Mouse (Mus musculus) right cerebral cortex, postnatal 4 days (tissue): ENCODE data around the gene Rho.

ENCODE experiments used
- DNase-seq: peaks from one replicate; pipeline ENCODE4 v3.0.0-alpha.2; 2022

Rho gene

GRCm38 (mm10) chr6:115931639-115932038 lies at the start of gene Rho:
Gene Rho (plus strand): TSS chr6:115931748.
- no peak for DNase-seq

GRCm38 (mm10) chr6:115884018-115884417 lies 47.5 kb upstream of the Rho start:
- DNase-seq: no peak

GRCm38 (mm10) chr6:115886894-115887293 lies 44.7 kb upstream of the Rho start:
- DNase-seq: no peak

GRCm38 (mm10) chr6:115888296-115888695 lies 43.3 kb upstream of the Rho start:
- peak; percentile 41 for DNase-seq

- no peak for DNase-seq
These were observed 40.9 kb upstream of the Rho start for GRCm38 (mm10) chr6:115890601-115891000.

GRCm38 (mm10) chr6:115891061-115891460 lies 40.5 kb upstream of the Rho start:
- DNase-seq: no peak

DNA sequence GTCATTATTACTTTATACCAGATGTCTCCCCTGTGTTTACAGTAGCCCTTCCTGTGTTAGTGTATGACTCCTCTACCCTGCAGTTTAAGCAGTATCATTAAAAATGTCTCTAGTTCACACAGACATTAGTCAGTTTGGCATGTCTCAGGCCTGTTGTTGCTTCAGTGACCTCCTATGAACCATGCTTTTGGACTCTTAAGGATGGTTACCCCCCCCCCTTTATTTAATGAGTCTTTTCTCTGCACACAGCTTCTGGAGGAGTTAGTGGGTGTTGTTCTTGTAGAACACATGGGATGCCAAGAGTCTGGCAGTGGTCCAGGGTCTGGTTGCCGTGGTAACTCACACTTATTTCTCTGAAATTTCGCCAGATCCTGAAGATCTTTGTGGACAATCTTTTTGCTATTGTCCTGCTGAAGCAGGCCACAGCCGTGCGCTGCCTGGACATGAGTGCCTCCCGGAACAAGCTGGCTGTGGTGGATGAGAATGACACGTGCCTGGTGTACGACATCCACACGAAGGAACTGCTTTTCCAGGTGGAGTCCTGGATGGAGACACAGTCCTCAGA lies 40.0 kb upstream of the Rho start:
- DNase-seq: peak; percentile 93

DNA sequence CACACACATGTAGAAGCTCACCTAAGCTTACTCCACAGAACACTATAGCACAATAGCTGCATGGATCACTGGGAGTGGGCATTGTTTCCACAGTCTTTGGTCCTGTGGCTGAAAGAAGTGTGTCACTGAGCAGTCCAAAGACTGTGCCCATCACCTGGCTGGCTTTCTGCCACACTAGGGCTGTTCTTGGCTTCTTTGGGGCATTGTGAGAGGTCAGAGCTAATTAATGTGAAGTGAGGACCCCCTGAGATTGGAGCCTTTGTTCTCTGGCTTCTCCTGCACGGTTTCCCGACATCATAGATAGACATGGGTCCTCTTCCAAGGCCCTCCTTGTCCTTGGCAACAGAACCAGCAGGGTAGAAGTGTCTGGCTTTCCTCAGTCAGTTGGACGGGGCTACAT lies 39.2 kb upstream of the Rho start:
- no peak for DNase-seq

GRCm38 (mm10) chr6:115896346-115896745 lies 35.2 kb upstream of the Rho start:
- no peak for DNase-seq

GRCm38 (mm10) chr6:115897117-115897516 lies 34.4 kb upstream of the Rho start:
- DNase-seq: no peak

- DNase-seq: no peak
These were observed 33.5 kb upstream of the Rho start for GRCm38 (mm10) chr6:115897926-115898520.

DNA sequence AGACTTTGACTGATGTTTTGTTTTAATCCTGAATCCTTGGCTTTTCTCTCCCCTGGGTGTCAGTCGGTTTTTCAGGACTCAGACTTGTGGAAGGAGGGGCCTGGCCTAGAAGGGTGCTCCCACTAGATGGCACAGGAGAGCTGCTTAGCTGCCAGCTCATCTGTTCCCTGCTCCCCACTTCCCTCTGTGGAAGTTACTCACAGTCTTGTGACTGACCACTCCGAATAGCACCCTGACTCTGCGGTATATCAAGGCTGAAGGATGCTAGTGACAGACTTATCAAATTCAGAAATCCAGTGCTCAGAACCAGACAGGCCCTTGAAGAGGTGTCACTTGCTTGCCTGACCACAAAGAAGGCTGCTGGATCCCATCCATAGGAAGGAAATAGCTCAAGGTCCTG lies 30.5 kb upstream of the Rho start:
- peak; percentile 75 for DNase-seq

DNA sequence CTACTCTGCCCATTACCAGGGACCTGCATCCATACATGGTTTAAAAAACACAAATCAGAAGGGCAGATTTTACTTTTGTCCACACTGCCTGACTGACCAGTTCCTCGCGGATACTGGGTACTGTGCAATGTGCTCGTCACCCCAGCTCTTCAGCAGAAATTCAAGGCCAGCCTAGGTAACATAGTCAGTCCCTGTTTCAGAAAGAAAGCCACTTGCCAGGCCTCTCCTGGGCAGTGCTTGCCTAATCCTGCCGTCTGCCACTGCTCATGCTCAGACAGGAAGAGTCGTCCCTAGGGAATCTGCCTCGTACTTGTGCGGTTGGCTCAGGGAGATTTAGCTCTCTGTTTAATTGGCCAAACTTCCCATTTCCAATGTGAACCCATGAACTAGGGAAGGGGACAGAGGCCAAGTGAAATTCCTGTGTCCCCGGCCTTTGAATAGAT lies 30.0 kb upstream of the Rho start:
- DNase-seq: no peak

DNA sequence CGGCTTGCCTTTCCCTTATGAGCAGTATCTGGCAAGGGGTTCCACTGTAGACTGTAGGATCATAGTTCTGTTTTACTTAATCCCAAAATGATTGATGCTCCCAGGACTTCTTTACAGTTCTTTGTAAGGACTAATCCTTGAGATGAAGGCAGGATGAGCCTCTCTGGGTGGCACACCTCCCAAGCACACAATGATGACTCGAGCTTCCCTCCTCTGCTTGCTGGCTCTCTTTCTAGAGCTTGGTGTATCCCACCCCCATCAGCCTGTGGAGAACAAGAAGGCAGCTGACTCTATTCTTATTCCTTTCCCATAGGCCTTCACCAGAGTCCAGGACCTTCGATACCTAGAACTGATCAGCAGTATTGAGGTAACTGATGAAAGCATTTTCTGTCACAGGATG lies 29.0 kb upstream of the Rho start:
- no peak for DNase-seq

DNA sequence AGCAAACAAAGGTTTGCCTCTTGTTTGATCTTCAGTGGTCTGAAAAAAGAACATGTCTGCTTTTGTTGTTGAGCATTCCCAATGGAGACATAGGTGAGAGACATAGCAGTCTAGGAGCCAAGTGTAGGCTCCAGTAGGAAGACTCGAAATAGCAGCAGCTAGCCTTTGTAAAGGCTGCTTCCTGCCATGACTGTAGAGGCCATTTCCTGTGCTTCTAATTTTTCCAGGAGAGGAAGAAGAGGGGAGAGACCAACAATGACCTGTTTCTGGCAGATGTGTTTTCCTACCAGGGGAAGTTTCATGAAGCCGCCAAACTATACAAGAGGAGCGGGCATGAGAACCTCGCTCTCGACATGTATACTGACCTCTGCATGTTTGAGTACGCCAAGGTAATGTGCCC lies 26.0 kb upstream of the Rho start:
- no peak for DNase-seq

DNA sequence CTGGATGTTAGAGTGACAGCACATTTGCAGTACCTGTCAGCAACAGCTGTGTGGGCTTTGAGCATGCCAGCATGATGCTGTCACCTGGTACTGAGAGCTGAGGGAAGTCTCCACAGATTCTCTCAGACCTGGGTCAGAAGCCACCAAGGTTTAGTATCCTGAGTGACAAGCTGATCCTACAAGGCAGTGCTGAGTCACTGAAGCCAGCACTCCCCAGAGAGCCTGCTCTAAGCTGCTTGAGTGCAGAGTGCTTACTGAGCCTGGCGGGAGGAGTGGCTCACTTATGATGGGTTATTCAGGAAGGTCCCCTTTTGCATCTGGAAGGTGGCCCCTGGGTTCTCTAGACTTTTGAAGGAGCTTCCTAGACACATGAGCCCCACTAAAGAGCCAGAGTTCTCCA lies 25.1 kb upstream of the Rho start:
- no peak for DNase-seq

- DNase-seq: no peak
These were observed 24.7 kb upstream of the Rho start for GRCm38 (mm10) chr6:115906871-115907270.

GRCm38 (mm10) chr6:115908421-115908982 lies 23.0 kb upstream of the Rho start:
- no peak for DNase-seq

DNA sequence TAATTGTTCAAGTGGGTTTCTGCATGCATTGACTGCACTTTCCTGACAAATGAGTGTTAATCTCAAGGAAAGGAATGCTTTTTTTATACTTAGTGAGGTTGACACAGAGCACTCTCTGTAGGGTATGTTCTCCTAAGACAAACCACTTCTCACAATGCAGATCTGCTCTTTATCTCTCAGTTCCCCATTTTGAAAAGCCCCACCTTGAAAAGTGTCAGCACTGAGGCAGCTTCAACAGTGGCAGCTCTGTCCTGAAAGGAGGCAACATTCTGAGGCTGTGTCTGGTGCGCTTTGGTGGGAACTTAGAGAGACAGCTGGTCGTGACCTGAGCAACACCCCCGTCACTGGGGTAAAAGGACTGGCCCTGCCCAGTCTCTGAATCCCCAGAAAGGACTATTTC lies 22.5 kb upstream of the Rho start:
- DNase-seq: no peak

DNA sequence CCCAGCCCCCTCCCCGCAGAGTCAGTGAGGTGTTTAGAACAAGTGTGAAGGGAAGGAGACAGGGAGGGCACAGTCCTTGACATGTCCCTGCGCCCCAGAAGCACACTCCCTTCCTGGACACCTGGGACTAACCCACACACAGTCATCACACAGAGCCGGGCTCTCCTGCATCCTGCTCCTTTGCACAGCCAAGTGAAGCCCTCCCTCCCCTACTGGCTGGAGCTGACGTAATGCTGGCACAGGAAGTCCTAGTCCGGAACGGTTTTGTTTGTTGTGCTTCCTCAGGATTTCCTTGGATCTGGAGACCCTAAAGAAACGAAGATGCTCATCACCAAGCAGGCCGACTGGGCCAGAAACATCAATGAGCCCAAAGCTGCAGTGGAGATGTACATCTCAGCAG lies 21.6 kb upstream of the Rho start:
- DNase-seq: no peak

GRCm38 (mm10) chr6:115911763-115912162 lies 19.8 kb upstream of the Rho start:
- DNase-seq: no peak

DNA sequence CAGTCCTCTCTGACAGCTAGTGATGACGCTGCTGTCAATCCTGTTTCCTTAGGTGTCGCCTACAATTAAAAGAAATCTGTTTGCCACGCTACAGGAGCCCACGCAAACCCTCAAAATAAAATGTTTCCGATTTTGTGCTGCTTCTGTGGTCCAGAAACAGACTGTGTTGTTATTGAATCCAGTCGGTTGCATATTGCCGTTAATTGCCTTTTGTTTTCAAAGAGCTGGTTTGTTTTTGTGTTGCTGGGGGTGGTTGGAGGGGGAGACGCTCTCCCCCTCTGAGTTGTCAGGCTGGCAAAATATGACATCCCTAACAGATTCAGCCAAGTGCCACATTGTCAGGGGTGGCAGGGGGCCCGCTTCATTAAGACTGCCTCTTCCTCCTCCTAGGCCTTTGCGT lies 18.1 kb upstream of the Rho start:
- DNase-seq: no peak

DNA sequence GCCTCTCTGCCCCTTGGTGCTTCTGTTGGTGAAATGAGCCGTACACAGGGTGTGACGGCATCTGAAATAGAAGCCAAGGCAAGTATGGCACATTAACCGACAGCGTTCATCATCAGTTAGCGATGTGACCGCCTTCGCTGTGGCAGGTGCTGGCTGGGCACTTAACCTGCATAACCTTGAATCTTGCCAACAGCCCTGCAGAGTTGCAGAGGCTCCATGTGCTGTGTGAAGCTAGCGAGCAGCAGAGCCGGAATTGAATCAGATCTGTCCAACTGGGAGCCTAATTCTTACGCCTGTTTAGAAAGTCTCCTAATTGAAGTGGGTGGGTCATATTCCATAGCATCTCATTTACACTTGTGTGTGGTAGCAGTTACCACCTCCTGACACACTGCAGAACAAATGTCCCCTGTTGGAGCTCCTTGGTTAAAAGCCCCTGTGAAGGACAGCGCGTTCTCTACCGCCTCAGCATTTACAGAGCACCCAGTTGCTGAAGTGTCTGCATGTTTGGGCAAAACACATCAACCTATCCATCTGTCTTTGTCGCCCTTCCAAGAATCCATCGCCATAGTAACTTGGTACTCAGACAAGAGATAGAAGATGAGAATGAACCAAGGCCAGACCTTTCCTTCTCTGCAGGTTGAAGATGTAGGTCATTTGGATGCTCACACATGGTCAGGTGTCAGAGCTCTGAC lies 16.9 kb upstream of the Rho start:
- DNase-seq: no peak
